Mouse (Mus musculus): ENCODE data around the gene Foxo1. TPM values are rescaled to one million over a fixed set of nuclear protein-coding genes. Genes with fewer than 3 reads are reported as not detected.

Foxo1 gene
- polyA plus RNA-seq, 1 experiment from 2014 or later: 2.6 TPM

DNA sequence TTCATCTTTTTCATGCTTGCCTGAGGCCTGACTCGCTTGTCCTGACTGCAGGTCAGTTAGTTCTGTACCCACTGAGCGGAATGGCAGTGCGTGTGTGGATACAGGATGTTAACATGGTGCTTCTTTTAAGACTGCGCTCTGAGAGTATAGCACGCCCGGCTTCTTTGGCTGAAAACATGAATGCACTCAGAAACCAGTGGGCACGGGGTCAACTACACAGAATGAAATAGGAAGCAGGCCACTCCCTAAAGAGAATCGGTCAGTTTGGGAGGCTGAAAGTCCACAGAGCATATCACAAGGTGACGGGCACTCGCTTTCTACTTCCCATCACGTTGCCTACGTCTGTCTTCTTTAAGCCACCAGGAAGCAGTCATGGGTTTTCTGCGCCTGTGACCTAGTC lies 59.0 kb downstream of the Foxo1 start:
- no peaks in the 10 kb centered on the region for H3K9me3 ChIP-seq (replicated peaks)
- no peaks in the 10 kb centered on the region for H3K27me3 ChIP-seq (replicated peaks)
- peaks cover 13% of the 10 kb centered on the region for H3K4me1 ChIP-seq
- no peak for ATAC-seq
- H3K4me2 ChIP-seq: no peak overlapping the region
- 76% methylated on average over 13 of the region's 13 CpGs for WGBS (ENCODE audit: insufficient replicate concordance)
- H3K27ac ChIP-seq: no peak overlapping the region
- no peaks in the 10 kb centered on the region for H3K36me3 ChIP-seq
- no peak overlapping the region for H3K4me3 ChIP-seq
- no peak overlapping the region for H3K9ac ChIP-seq

DNA sequence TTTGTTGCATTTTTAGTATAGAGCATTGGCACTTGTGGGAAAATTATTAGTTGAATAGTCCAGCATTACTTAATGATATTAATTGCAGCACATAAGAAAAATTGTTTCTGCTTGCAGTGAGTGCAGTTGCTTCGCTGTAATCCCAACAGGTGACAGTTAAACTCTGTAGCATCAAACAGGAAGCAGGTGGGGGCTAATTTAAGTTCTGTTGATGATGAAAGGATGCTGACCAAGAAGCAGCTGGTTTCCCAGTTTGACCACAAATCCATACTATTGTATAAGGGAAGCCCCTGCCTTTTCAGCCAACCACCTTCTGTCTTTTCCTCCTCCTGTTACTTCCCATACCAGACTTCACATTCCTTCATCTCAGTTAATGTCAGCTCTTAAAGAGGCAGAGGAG lies 63.6 kb downstream of the Foxo1 start:
- no peak overlapping the region for H3K27ac ChIP-seq
- H3K4me1 ChIP-seq: peaks cover 3% of the 10 kb centered on the region; the same call in 1 of the 2 replicates
- no peaks in the 10 kb centered on the region for H3K27me3 ChIP-seq (replicated peaks)
- 39% methylated on average over 1 of the region's 1 CpGs for WGBS (ENCODE audit: insufficient replicate concordance)
- H3K9me3 ChIP-seq (replicated peaks): no peaks in the 10 kb centered on the region
- ATAC-seq: no peak
- H3K36me3 ChIP-seq: no peaks in the 10 kb centered on the region
- no peak overlapping the region for H3K4me2 ChIP-seq
- no peak overlapping the region for H3K9ac ChIP-seq
- H3K4me3 ChIP-seq: no peak overlapping the region

DNA sequence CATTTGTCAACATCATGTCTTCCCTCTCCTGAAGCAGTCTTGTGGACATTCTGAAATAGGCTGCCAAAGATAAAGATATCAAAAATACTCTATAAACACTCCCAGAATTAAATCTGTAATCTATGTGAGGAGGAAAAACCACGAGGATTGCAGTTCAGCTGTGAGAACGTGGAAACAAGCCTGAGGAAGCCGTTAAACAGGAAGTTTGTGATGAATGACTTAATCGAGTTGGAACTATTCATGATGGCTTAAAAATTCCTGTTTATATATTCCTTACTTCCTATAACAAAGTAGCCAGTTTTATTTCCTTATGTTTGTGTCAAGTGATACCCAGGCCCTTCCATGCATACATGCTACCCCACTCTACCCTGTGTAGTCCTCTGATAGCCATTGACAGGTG lies 70.6 kb downstream of the Foxo1 start:
- Histone ChIP-seq H3K27me3 (replicated peaks) (no peaks in the 10 kb centered on the region), H3K4me3 (no peak overlapping the region), H3K9ac (no peak overlapping the region), H3K27ac (no peak overlapping the region), H3K4me2 (no peak overlapping the region), H3K9me3 (replicated peaks) (no peaks in the 10 kb centered on the region), H3K36me3 (no peaks in the 10 kb centered on the region), H3K4me1 (peaks cover 8% of the 10 kb centered on the region)
- 26% methylated on average over 4 of the region's 4 CpGs for WGBS (ENCODE audit: insufficient replicate concordance)
- no peak for ATAC-seq

DNA sequence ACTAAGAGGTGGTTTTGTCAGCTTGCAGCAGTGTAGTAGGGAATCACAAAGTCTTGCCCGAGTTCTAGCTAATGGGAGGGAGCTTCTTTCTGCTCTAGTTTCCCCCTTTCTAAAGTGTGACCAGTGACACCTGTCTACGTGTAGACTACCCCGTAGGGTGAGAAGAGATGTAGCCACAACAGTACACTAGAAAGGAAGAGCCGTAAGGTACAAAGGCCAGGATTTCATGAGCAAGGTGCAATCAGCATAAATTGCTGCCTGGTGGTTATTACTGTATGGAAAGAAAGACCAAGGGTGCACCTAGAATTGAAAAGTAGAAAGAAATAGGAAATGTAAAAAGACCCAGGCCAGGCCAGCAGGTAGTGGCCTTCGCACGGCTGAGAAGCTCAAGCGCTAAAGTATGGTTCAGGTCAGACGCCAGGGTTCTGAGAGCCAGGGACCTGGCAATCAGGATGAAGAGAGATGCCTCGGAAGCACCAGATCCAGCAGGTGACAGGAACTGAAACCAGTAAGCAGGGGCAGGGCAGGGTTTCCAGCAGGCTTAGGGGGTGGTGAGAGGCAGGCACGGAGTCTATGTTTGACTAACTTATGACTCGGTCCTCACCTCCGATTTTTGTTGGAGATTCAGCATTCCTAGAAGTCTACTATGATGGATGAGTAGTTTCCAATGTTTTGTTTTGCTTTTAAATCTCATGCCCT lies 72.3 kb downstream of the Foxo1 start:
- 76% methylated on average over 12 of the region's 12 CpGs for WGBS (ENCODE audit: insufficient replicate concordance)
- Histone ChIP-seq H3K9ac (no peak overlapping the region), H3K36me3 (peaks cover 6% of the 10 kb centered on the region), H3K4me1 (peaks cover 8% of the 10 kb centered on the region), H3K27me3 (replicated peaks) (no peaks in the 10 kb centered on the region), H3K9me3 (replicated peaks) (no peaks in the 10 kb centered on the region), H3K4me2 (no peak overlapping the region), H3K4me3 (no peak overlapping the region), H3K27ac (no peak overlapping the region)
- no peak for ATAC-seq

DNA sequence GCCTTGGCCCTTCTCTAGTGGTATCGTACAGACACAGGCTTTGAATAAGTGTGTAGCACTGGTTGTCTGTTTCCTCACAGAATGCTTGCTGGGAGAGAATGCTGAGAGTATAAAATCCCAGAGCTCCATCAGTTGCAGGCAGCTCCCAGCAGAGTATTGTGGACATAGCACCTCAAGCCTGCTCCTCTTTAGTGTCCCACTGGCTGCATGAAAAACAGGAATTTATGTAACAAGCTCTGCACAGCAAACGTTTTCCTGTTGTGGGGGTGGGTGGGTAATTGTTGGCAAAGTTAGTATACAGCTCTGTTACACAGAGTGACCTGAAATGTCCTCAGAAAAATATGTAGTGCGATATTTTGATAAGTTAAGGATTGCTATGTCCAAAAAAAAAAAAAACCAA lies 74.1 kb downstream of the Foxo1 start:
- WGBS (ENCODE audit: insufficient replicate concordance): 48% methylated on average over 3 of the region's 3 CpGs
- Histone ChIP-seq H3K9me3 (replicated peaks) (no peaks in the 10 kb centered on the region), H3K4me1 (peaks cover 8% of the 10 kb centered on the region), H3K4me2 (no peak overlapping the region), H3K27ac (no peak overlapping the region), H3K27me3 (replicated peaks) (no peaks in the 10 kb centered on the region), H3K9ac (no peak overlapping the region), H3K36me3 (peaks cover 13% of the 10 kb centered on the region), H3K4me3 (no peak overlapping the region)
- ATAC-seq: no peak

DNA sequence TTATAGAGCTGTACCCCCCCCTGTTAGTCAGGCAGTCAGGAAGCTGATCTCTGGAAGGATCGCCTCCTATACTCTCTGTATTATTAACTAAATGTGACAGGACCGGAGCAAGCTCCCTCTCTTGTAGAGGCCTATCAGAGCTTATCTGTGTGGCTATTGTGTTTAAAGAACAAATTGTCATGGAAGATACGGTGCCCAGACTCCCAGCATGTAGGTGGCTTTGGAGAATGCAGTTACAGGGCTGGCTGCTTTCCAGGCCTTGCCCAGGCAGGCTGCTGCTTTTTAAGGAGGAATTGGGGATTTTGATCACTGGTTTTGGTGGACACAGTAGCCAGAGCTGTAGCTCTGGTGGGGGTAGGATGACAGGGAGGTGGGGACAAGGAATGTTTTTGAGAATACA lies 74.7 kb downstream of the Foxo1 start:
- no peak for ATAC-seq
- Histone ChIP-seq H3K27ac (no peak overlapping the region), H3K9me3 (replicated peaks) (no peaks in the 10 kb centered on the region), H3K36me3 (peaks cover 13% of the 10 kb centered on the region), H3K9ac (no peak overlapping the region), H3K27me3 (replicated peaks) (no peaks in the 10 kb centered on the region), H3K4me1 (peaks cover 8% of the 10 kb centered on the region), H3K4me3 (no peak overlapping the region), H3K4me2 (no peak overlapping the region)
- WGBS (ENCODE audit: insufficient replicate concordance): 15% methylated on average over 3 of the region's 3 CpGs

DNA sequence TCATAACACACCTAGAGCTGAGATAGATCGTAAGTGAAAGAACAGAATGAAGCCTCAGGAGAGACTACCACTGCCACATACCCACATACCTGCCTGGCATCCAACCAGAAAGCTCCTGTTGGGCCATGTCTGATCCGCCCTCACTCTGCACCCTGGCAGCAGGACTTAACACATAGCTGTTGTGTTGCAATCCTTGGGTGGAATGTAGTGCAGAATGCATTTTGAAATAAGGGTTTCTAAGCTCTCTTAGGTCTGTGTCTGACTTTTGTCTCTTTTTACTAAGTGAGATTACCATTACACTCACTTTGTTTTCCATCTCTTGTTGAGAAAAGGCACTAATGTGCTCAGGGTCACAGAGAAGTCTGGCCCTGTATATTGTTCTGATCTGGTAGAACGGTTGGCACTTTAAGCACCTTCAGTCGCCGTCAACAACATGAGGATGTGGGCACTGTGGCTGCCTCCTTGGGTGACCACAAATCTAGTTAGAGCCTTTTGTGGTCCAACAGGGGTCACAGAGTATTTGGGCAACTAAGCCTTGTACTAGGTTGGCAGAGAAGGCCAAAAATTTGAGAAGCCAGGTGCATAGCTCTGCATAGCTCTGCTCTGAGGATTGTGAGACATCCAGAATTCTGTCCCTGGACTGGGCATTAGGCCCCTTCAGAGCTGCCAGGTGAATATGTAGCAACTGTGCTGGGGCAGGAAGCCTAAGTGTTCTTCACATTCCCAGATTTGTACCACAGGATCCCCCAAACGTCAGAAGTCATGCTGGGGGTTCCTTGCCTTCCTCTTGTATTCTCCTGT lies 75.3 kb downstream of the Foxo1 start:
- 66% methylated on average over 6 of the region's 6 CpGs for WGBS (ENCODE audit: insufficient replicate concordance)

DNA sequence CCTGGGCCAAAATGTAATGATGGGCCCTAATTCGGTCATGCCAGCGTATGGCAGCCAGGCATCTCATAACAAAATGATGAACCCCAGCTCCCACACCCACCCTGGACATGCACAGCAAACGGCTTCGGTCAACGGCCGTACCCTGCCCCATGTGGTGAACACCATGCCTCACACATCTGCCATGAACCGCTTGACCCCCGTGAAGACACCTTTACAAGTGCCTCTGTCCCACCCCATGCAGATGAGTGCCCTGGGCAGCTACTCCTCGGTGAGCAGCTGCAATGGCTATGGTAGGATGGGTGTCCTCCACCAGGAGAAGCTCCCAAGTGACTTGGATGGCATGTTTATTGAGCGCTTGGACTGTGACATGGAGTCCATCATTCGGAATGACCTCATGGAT lies 77.7 kb downstream of the Foxo1 start:
- no peak for ATAC-seq
- 81% methylated on average over 11 of the region's 11 CpGs for WGBS (ENCODE audit: insufficient replicate concordance)
- Histone ChIP-seq H3K4me3 (no peak overlapping the region), H3K9ac (no peak overlapping the region), H3K36me3 (peaks cover 13% of the 10 kb centered on the region), H3K27me3 (replicated peaks) (no peaks in the 10 kb centered on the region), H3K4me1 (peaks cover 8% of the 10 kb centered on the region), H3K9me3 (replicated peaks) (no peaks in the 10 kb centered on the region), H3K27ac (no peak overlapping the region), H3K4me2 (no peak overlapping the region)

More for the DNA sequence above, 75.3 kb downstream of the Foxo1 start:
- H3K4me2 ChIP-seq: no peak overlapping the region
- H3K4me3 ChIP-seq: no peak overlapping the region
- peaks cover 8% of the 10 kb centered on the region for H3K4me1 ChIP-seq
- no peaks in the 10 kb centered on the region for H3K27me3 ChIP-seq (replicated peaks)
- H3K9ac ChIP-seq: no peak overlapping the region
- no peak overlapping the region for H3K27ac ChIP-seq
- H3K9me3 ChIP-seq (replicated peaks): no peaks in the 10 kb centered on the region
- peaks cover 13% of the 10 kb centered on the region for H3K36me3 ChIP-seq
- ATAC-seq: no peak

DNA sequence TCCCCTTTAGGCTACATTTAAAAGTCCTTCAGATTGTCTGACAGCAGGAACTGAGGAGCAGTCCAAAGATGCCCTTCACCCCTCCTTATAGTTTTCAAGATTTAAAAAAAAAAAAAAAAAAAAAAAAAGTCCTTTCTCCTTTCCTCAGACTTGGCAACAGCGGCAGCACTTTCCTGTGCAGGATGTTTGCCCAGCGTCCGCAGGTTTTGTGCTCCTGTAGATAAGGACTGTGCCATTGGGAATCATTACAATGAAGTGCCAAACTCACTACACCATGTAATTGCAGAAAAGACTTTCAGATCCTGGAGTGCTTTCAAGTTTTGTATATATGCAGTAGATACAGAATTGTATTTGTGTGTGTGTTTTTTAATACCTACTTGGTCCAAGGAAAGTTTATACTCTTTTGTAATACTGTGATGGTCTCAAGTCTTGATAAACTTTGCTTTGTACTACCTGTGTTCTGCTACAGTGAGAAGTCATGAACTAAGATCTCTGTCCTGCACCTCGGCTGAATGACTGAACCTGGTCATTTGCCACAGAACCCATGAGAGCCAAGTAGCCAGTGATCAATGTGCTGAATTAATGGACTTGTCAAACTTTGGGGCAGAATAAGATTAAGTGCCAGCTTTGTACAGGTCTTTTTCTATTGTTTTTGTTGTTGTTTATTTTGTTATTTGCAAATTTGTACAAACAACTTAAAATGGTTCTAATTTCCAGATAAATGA lies 79.0 kb downstream of the Foxo1 start:
- Histone ChIP-seq H3K4me2 (no peak overlapping the region), H3K27ac (no peak overlapping the region), H3K4me3 (no peak overlapping the region), H3K9ac (no peak overlapping the region), H3K27me3 (replicated peaks) (no peaks in the 10 kb centered on the region), H3K36me3 (peaks cover 13% of the 10 kb centered on the region), H3K9me3 (replicated peaks) (no peaks in the 10 kb centered on the region), H3K4me1 (peaks cover 8% of the 10 kb centered on the region)
- no peak for ATAC-seq
- WGBS (ENCODE audit: insufficient replicate concordance): 72% methylated on average over 4 of the region's 4 CpGs

DNA sequence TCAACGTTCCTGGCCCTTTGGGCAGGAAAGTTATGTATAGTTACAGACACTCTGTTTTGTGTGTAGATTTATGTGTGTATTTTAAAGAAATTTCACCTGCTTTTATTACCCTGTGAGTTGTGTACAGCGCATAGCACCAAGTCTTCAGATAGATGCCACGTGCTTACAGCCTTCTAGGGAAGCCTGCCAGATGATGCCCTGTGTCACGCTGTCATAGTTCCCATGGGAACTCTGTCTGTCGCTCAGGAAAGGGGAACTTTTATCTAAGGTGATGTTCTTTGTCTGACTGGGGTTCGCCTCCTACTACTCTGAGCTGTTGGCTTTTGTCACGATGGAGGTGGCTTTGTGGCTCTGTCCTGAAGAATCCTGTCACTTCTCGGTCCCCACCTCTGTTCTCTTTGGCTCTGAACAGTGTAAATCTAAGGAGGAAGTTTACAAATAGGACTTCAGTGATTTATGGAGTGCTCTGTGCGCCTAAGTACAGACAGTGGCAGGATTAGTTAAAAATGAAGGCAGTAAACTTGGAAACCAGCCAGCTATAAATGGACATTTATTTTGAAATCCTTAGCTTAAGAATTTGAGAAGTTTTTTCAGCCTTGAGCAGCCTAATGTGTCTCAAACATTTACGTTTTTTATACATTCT lies 80.0 kb downstream of the Foxo1 start:
- Histone ChIP-seq H3K27ac (no peak overlapping the region), H3K9ac (no peak overlapping the region), H3K4me1 (peaks cover 1% of the 10 kb centered on the region; the same call in 1 of the 2 replicates), H3K9me3 (replicated peaks) (no peaks in the 10 kb centered on the region), H3K36me3 (peaks cover 13% of the 10 kb centered on the region), H3K4me3 (no peak overlapping the region), H3K27me3 (replicated peaks) (no peaks in the 10 kb centered on the region), H3K4me2 (no peak overlapping the region)
- ATAC-seq: no peak
- WGBS (ENCODE audit: insufficient replicate concordance): 62% methylated on average over 10 of the region's 10 CpGs

DNA sequence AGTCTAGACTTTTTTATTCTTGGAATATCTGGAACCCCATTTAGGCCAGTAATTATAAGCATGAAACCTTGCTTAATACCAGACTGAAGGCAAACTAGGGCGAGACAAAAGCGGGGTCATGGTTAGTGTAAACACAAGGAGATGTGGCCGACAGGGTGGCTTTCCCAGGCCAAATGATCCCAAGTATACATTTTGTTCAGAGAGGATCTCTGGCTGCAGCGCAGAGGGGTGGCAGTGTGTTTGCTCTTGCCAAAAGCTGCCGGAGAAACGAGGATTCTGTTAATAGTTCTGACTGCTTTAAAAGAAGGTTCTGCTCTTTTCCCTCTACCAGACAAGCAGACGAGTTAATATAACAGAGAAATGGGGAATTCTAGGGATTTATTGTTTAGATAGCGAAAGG lies 82.5 kb downstream of the Foxo1 start:
- no peaks in the 10 kb centered on the region for H3K4me1 ChIP-seq
- no peak overlapping the region for H3K9ac ChIP-seq
- H3K27ac ChIP-seq: no peak overlapping the region
- 69% methylated on average over 8 of the region's 8 CpGs for WGBS (ENCODE audit: insufficient replicate concordance)
- no peak overlapping the region for H3K4me2 ChIP-seq
- H3K36me3 ChIP-seq: peaks cover 5% of the 10 kb centered on the region
- no peaks in the 10 kb centered on the region for H3K27me3 ChIP-seq (replicated peaks)
- no peak for ATAC-seq
- H3K9me3 ChIP-seq (replicated peaks): no peaks in the 10 kb centered on the region
- no peak overlapping the region for H3K4me3 ChIP-seq

DNA sequence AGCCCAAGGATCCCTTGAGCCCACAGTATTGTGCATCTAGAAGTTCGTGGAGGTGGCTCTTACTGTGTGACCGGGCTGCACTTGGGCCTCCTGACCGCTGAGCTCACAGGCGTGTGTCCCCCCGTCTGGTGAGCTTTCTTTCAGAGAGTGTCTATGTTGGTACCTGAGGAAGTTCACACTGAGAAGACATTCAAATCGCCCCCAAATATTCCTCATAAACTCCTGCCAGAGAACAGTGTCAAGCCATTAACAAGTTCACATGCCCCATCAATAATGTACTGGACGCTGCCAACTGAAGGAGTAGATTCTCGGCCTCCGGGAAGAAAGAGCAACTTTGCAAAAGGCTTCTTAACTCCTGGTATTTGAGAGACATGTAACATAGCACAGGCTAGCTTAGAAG lies 83.8 kb downstream of the Foxo1 start:
- Histone ChIP-seq H3K4me1 (no peaks in the 10 kb centered on the region), H3K27me3 (replicated peaks) (no peaks in the 10 kb centered on the region), H3K9ac (no peak overlapping the region), H3K9me3 (replicated peaks) (no peaks in the 10 kb centered on the region), H3K4me2 (no peak overlapping the region), H3K27ac (no peak overlapping the region), H3K36me3 (no peaks in the 10 kb centered on the region), H3K4me3 (no peak overlapping the region)
- WGBS (ENCODE audit: insufficient replicate concordance): 72% methylated on average over 9 of the region's 9 CpGs
- ATAC-seq: no peak
